ENCODE assay signal across 8 mouse cellular contexts in genomic region chr10:30842643-30843437, GRCm38 (mm10). TPM values are rescaled to one million over a fixed set of nuclear protein-coding genes. Genes with fewer than 3 reads are reported as not detected.
A peak's percentile ranks its signal among the peaks of the same experiment; 100 is the strongest.
DNase-seq lines count a peak whose midpoint lies in the region; ATAC-seq and TF ChIP-seq lines count a peak whose summit lies in the region.

TSS of gene Hey2 (minus strand) at chr10:30842801.

- peak within 1 kb of the TSS; percentile 79 for H3K4me2 ChIP-seq in forebrain, embryonic 13.5 days
- peak within 1 kb of the TSS; percentile 65 for H3K4me2 ChIP-seq in heart, postnatal 0 days (ENCODE audit: low read depth, low read length)
- peak within 1 kb of the TSS; percentile 82 for H3K4me2 ChIP-seq in liver, embryonic 15.5 days
- peak within 1 kb of the TSS; percentile 72 for H3K4me2 ChIP-seq in neural tube, embryonic 11.5 days (ENCODE audit: low read depth)
- H3K4me2 ChIP-seq in stomach, embryonic 16.5 days (ENCODE audit: low read depth, low read length) = peak within 1 kb of the TSS; percentile 94

- H3K27me3 ChIP-seq in ES-Bruce4 (ENCODE audit: control insufficient read depth, insufficient read depth, low read length, poor library complexity, severe bottlenecking) = peaks cover 7% of the 10 kb centered on the region
- peaks cover 63% of the 10 kb centered on the region for H3K27me3 ChIP-seq in forebrain, embryonic 13.5 days
- H3K27me3 ChIP-seq in heart, postnatal 0 days (ENCODE audit: control insufficient read depth, insufficient read depth, low read length) = no peaks in the 10 kb centered on the region
- H3K27me3 ChIP-seq in liver, embryonic 15.5 days = peaks cover 86% of the 10 kb centered on the region
- 0 out of 2 replicates have a peak, but pooled peaks cover 4% of the 10 kb centered on the region for H3K27me3 ChIP-seq in neural tube, embryonic 11.5 days (ENCODE audit: control insufficient read depth, insufficient read depth, low read length)
- peaks cover 24% of the 10 kb centered on the region for H3K27me3 ChIP-seq in stomach, embryonic 16.5 days (ENCODE audit: control insufficient read depth, insufficient read depth, low read length)

- H3K36me3 ChIP-seq in ES-Bruce4 (ENCODE audit: control insufficient read depth, insufficient read depth, low read length, poor library complexity, severe bottlenecking) = no peaks in the 10 kb centered on the region
- H3K36me3 ChIP-seq in forebrain, embryonic 13.5 days (ENCODE audit: poor library complexity, severe bottlenecking) = no peaks in the 10 kb centered on the region
- peaks cover 4% of the 10 kb centered on the region; the same call in 1 of the 2 replicates for H3K36me3 ChIP-seq in heart, postnatal 0 days (replicated peaks; ENCODE audit: control insufficient read depth, insufficient read depth, low read length)
- H3K36me3 ChIP-seq in liver, embryonic 15.5 days (replicated peaks) = no peaks in the 10 kb centered on the region
- no peaks in the 10 kb centered on the region for H3K36me3 ChIP-seq in neural tube, embryonic 11.5 days (ENCODE audit: control insufficient read depth, insufficient read depth, low read length)
- no peaks in the 10 kb centered on the region for H3K36me3 ChIP-seq in stomach, embryonic 16.5 days (ENCODE audit: control insufficient read depth, insufficient read depth, low read length)

- no peak for TF ChIP-seq EP300 in ES-Bruce4 (IDR thresholded peaks at IDR 0.05; ENCODE audit: insufficient read depth, low read depth, low read length)
- peak; percentile 89 for TF ChIP-seq EP300 in heart, postnatal 0 days (IDR thresholded peaks at IDR 0.05; ENCODE audit: low read depth)

- peak within 1 kb of the TSS; percentile 92 for H3K4me3 ChIP-seq in ES-Bruce4 (ENCODE audit: low read depth, low read length)
- peak within 1 kb of the TSS; percentile 49 for H3K4me3 ChIP-seq in forebrain, embryonic 13.5 days
- peak within 1 kb of the TSS; percentile 60 for H3K4me3 ChIP-seq in heart, postnatal 0 days (ENCODE audit: low read depth, low read length)
- H3K4me3 ChIP-seq in liver, embryonic 15.5 days (replicated peaks) = peak within 1 kb of the TSS; percentile 54
- peak within 1 kb of the TSS; percentile 54 for H3K4me3 ChIP-seq in neural tube, embryonic 11.5 days (ENCODE audit: low read depth, low read length)
- H3K4me3 ChIP-seq in stomach, embryonic 16.5 days (replicated peaks; ENCODE audit: low read length) = peak within 1 kb of the TSS; percentile 64

- TF ChIP-seq CTCF in ES-Bruce4 (IDR thresholded peaks at IDR 0.05; ENCODE audit: low read depth, low read length) = no peak
- TF ChIP-seq CTCF in heart, postnatal 0 days (IDR thresholded peaks at IDR 0.05; ENCODE audit: low read depth) = no peak

- H3K27ac ChIP-seq in ES-Bruce4 (ENCODE audit: insufficient read depth, low read length) = no peak within 1 kb of the TSS
- H3K27ac ChIP-seq in forebrain, embryonic 13.5 days = 0 out of 2 replicates have a peak within 1 kb of the TSS, but pooled peaks have one; percentile 14
- H3K27ac ChIP-seq in heart, postnatal 0 days (ENCODE audit: low read depth) = peak within 1 kb of the TSS; percentile 93
- H3K27ac ChIP-seq in liver, embryonic 15.5 days (replicated peaks) = no peak within 1 kb of the TSS
- H3K27ac ChIP-seq in neural tube, embryonic 11.5 days (ENCODE audit: low read depth, low read length) = no peak within 1 kb of the TSS
- peak within 1 kb of the TSS; percentile 21 for H3K27ac ChIP-seq in stomach, embryonic 16.5 days (ENCODE audit: low read length)

- peak; percentile 99 for DNase-seq in cerebellum, adult 11 months
- peak; percentile 94 for DNase-seq in heart, postnatal 0 days (ENCODE audit: low spot score)
- DNase-seq in kidney, postnatal 4 days = peak; percentile 99
- DNase-seq in neural tube, embryonic 11.5 days (ENCODE audit: low spot score) = peak; percentile 99

- WGBS in forebrain, embryonic 13.5 days = under 1% methylated on average over 63 of the region's 70 CpGs
- under 1% methylated on average over 70 of the region's 70 CpGs for WGBS in heart, postnatal 0 days
- WGBS in liver, embryonic 15.5 days (ENCODE audit: insufficient replicate concordance) = under 1% methylated on average over 70 of the region's 70 CpGs
- WGBS in neural tube, embryonic 11.5 days = under 1% methylated on average over 63 of the region's 70 CpGs
- under 1% methylated on average over 66 of the region's 70 CpGs for WGBS in stomach, embryonic 16.5 days

- peak within 1 kb of the TSS; percentile 35 for H3K9ac ChIP-seq in ES-Bruce4 (ENCODE audit: low read depth, poor library complexity, severe bottlenecking)
- H3K9ac ChIP-seq in forebrain, embryonic 13.5 days = peak within 1 kb of the TSS; percentile 53
- peak within 1 kb of the TSS; percentile 79 for H3K9ac ChIP-seq in heart, postnatal 0 days (replicated peaks; ENCODE audit: low read depth, low read length)
- no peak within 1 kb of the TSS for H3K9ac ChIP-seq in liver, embryonic 15.5 days
- peak within 1 kb of the TSS; percentile 29 for H3K9ac ChIP-seq in neural tube, embryonic 11.5 days (ENCODE audit: low read length)
- H3K9ac ChIP-seq in stomach, embryonic 16.5 days (ENCODE audit: low read length) = peak within 1 kb of the TSS; percentile 70

- no peaks in the 10 kb centered on the region for H3K4me1 ChIP-seq in ES-Bruce4 (ENCODE audit: control insufficient read depth, insufficient read depth, low read length)
- H3K4me1 ChIP-seq in forebrain, embryonic 13.5 days = peaks cover 24% of the 10 kb centered on the region
- peaks cover 14% of the 10 kb centered on the region for H3K4me1 ChIP-seq in heart, postnatal 0 days (ENCODE audit: control insufficient read depth, insufficient read depth)
- H3K4me1 ChIP-seq in liver, embryonic 15.5 days (replicated peaks) = peaks cover 20% of the 10 kb centered on the region
- peaks cover 11% of the 10 kb centered on the region; the same call in 1 of the 2 replicates for H3K4me1 ChIP-seq in neural tube, embryonic 11.5 days (ENCODE audit: control insufficient read depth, insufficient read depth, low read length)
- H3K4me1 ChIP-seq in stomach, embryonic 16.5 days (ENCODE audit: control insufficient read depth, insufficient read depth, low read length) = peaks cover 19% of the 10 kb centered on the region

- TF ChIP-seq POLR2A in ES-Bruce4 (IDR thresholded peaks at IDR 0.05; ENCODE audit: insufficient read depth, low read length) = no peak

- peak; percentile 99 for ATAC-seq in forebrain, embryonic 13.5 days
- ATAC-seq in heart, postnatal 0 days (ENCODE audit: insufficient read depth, low read depth) = peak; percentile 95
- peak; percentile 99 for ATAC-seq in liver, embryonic 15.5 days (ENCODE audit: insufficient read depth)
- ATAC-seq in neural tube, embryonic 11.5 days (ENCODE audit: insufficient read depth, low FRiP score, low TSS enrichment) = peak; percentile 99
- peak; percentile 99 for ATAC-seq in stomach, embryonic 16.5 days (ENCODE audit: insufficient read depth, low FRiP score)

- H3K9me3 ChIP-seq in ES-Bruce4 (replicated peaks; ENCODE audit: control insufficient read depth, insufficient read depth, low read length, poor library complexity, severe bottlenecking) = no peaks in the 10 kb centered on the region
- H3K9me3 ChIP-seq in forebrain, embryonic 13.5 days (replicated peaks) = no peaks in the 10 kb centered on the region
- no peaks in the 10 kb centered on the region for H3K9me3 ChIP-seq in heart, postnatal 0 days (replicated peaks; ENCODE audit: control insufficient read depth, low read length)
- no peaks in the 10 kb centered on the region for H3K9me3 ChIP-seq in liver, embryonic 15.5 days (replicated peaks)
- H3K9me3 ChIP-seq in neural tube, embryonic 11.5 days (ENCODE audit: control insufficient read depth, low read length) = no peaks in the 10 kb centered on the region
- H3K9me3 ChIP-seq in stomach, embryonic 16.5 days (replicated peaks; ENCODE audit: control insufficient read depth, low read length) = no peaks in the 10 kb centered on the region

RNA-seq across cellular contexts. Expression of gene Hey2, which starts in this region (rescaled TPM):
- polyA plus RNA-seq in ES-Bruce4 (2011; ENCODE audit: insufficient read depth, insufficient read length, low read depth, missing spikeins) = 0.97 and 1.6 TPM in 2 replicates
- 2.7 and 4.0 TPM in 2 replicates for polyA plus RNA-seq in forebrain, embryonic 13.5 days (2015; fragmentation: Nextera tagmentation; extraction: Ambion mirVana)
- 69.7 and 73.9 TPM in 2 replicates for total RNA-seq in heart, postnatal 0 days (2014; rRNA removed; ENCODE audit: low replicate concordance)
- polyA plus RNA-seq in heart, postnatal 0 days (2015; fragmentation: Nextera tagmentation; extraction: Ambion mirVana) = 23.7 and 25.6 TPM in 2 replicates
- 0.44 and 0.53 TPM in 2 replicates for polyA plus RNA-seq in liver, embryonic 15.5 days (2015; fragmentation: Nextera tagmentation; extraction: Ambion mirVana)
- 4.6 and 5.0 TPM in 2 replicates for polyA plus RNA-seq in neural tube, embryonic 11.5 days (2014; fragmentation: Nextera tagmentation; extraction: Ambion mirVana)
- 4.7 and 5.6 TPM in 2 replicates for polyA plus RNA-seq in stomach, embryonic 16.5 days (2015; fragmentation: Nextera tagmentation; extraction: Ambion mirVana)

Comparison
In these comparisons a context has a peak if more than half of its experiments do, and no peak if none do; other contexts are left out.
1. Peak in ATAC-seq, H3K4me3 ChIP-seq and H3K4me2 ChIP-seq in liver, embryonic 15.5 days; RNA of the gene not detected or under 1 TPM.
2. H3K27ac ChIP-seq: peak in forebrain, embryonic 13.5 days (single experiment), heart, postnatal 0 days (single experiment) and stomach, embryonic 16.5 days (single experiment); none in ES-Bruce4 (single experiment), liver, embryonic 15.5 days (single experiment) and neural tube, embryonic 11.5 days (single experiment).
3. Peak in every context shown above with its lines, with median percentiles within 50 percentile points of each other: H3K4me3 ChIP-seq, DNase-seq, ATAC-seq and H3K4me2 ChIP-seq.